In genomic region chr7:105639756-105640155, GRCm38 (mm10) we compare ENCODE assay signal across 8 mouse cellular contexts. TPM values are rescaled to one million over a fixed set of nuclear protein-coding genes. Genes with fewer than 3 reads are reported as not detected.
DNase-seq lines count a peak whose midpoint lies in the region; ATAC-seq and TF ChIP-seq lines count a peak whose summit lies in the region.

Gene Timm10b (plus strand): TSS chr7:105640056.

- no peaks in the 10 kb centered on the region for H3K9me3 ChIP-seq in ES-Bruce4 (replicated peaks; ENCODE audit: control insufficient read depth, insufficient read depth, low read length, poor library complexity, severe bottlenecking)
- no peaks in the 10 kb centered on the region for H3K9me3 ChIP-seq in forebrain, embryonic 13.5 days (replicated peaks)
- no peaks in the 10 kb centered on the region for H3K9me3 ChIP-seq in hindbrain, embryonic 11.5 days (ENCODE audit: control insufficient read depth, low read length)
- H3K9me3 ChIP-seq in liver, embryonic 13.5 days (replicated peaks), result no peaks in the 10 kb centered on the region

- H3K27me3 ChIP-seq in cerebellum, adult 2 months (ENCODE audit: control insufficient read depth, insufficient read depth, low read length), result no peaks in the 10 kb centered on the region
- no peaks in the 10 kb centered on the region for H3K27me3 ChIP-seq in ES-Bruce4 (ENCODE audit: control insufficient read depth, insufficient read depth, low read length, poor library complexity, severe bottlenecking)
- no peaks in the 10 kb centered on the region for H3K27me3 ChIP-seq in forebrain, embryonic 13.5 days
- H3K27me3 ChIP-seq in hindbrain, embryonic 11.5 days (ENCODE audit: control insufficient read depth, insufficient read depth, low read length), result no peaks in the 10 kb centered on the region
- H3K27me3 ChIP-seq in liver, embryonic 13.5 days, result no peaks in the 10 kb centered on the region

- H3K9ac ChIP-seq in ES-Bruce4 (ENCODE audit: low read depth, poor library complexity, severe bottlenecking), result peak within 1 kb of the TSS; percentile 68
- peak within 1 kb of the TSS; percentile 92 for H3K9ac ChIP-seq in forebrain, embryonic 13.5 days
- H3K9ac ChIP-seq in hindbrain, embryonic 11.5 days (ENCODE audit: low read depth, low read length), result peak within 1 kb of the TSS; percentile 82
- H3K9ac ChIP-seq in liver, embryonic 13.5 days, result peak within 1 kb of the TSS; percentile 85

- TF ChIP-seq CTCF in cerebellum, adult 2 months (IDR thresholded peaks at IDR 0.05; ENCODE audit: borderline replicate concordance, insufficient read depth, low read depth, low read length), result no peak
- TF ChIP-seq CTCF in ES-Bruce4 (IDR thresholded peaks at IDR 0.05; ENCODE audit: low read depth, low read length), result no peak

- DNase-seq in cerebellum, adult 2 months, result no peak
- DNase-seq in cerebellum, postnatal 25 days, result no peak
- DNase-seq in hindbrain, embryonic 11.5 days (ENCODE audit: low spot score), result no peak
- DNase-seq in liver, embryonic 13.5 days, result no peak
- DNase-seq in right cerebral cortex, postnatal 14 days, result no peak
- no peak for DNase-seq in embryo, embryonic 11 days

- ATAC-seq in forebrain, embryonic 13.5 days, result no peak; the same call in 1 of the 2 replicates
- no peak for ATAC-seq in hindbrain, embryonic 11.5 days (ENCODE audit: low FRiP score)
- no peak; the same call in 1 of the 2 replicates for ATAC-seq in liver, embryonic 13.5 days (ENCODE audit: low read depth)

- H3K4me3 ChIP-seq in cerebellum, adult 2 months (replicated peaks; ENCODE audit: insufficient read depth, low read depth, low read length), result peak within 1 kb of the TSS; percentile 97
- peak within 1 kb of the TSS; percentile 97 for H3K4me3 ChIP-seq in ES-Bruce4 (ENCODE audit: low read depth, low read length)
- peak within 1 kb of the TSS; percentile 74 for H3K4me3 ChIP-seq in forebrain, embryonic 13.5 days
- H3K4me3 ChIP-seq in hindbrain, embryonic 11.5 days (ENCODE audit: low read depth, low read length), result peak within 1 kb of the TSS; percentile 76
- peak within 1 kb of the TSS; percentile 81 for H3K4me3 ChIP-seq in liver, embryonic 13.5 days (replicated peaks)

- no peak for TF ChIP-seq POLR2A in cerebellum, adult 2 months (IDR thresholded peaks at IDR 0.05; ENCODE audit: borderline replicate concordance, insufficient read depth, low read length)
- TF ChIP-seq POLR2A in ES-Bruce4 (IDR thresholded peaks at IDR 0.05; ENCODE audit: insufficient read depth, low read length), result no peak

- WGBS in cerebellum, adult 2 months, result 2% methylated on average over 2 of the region's 2 CpGs
- WGBS in forebrain, embryonic 13.5 days, result 4% methylated on average over 2 of the region's 2 CpGs
- WGBS in hindbrain, embryonic 11.5 days, result 2% methylated on average over 2 of the region's 2 CpGs
- 5% methylated on average over 2 of the region's 2 CpGs for WGBS in liver, embryonic 13.5 days (ENCODE audit: insufficient replicate concordance)

- TF ChIP-seq EP300 in ES-Bruce4 (IDR thresholded peaks at IDR 0.05; ENCODE audit: insufficient read depth, low read depth, low read length), result no peak

- H3K36me3 ChIP-seq in ES-Bruce4 (ENCODE audit: control insufficient read depth, insufficient read depth, low read length, poor library complexity, severe bottlenecking), result peaks cover 15% of the 10 kb centered on the region
- peaks cover 37% of the 10 kb centered on the region for H3K36me3 ChIP-seq in forebrain, embryonic 13.5 days (ENCODE audit: poor library complexity, severe bottlenecking)
- H3K36me3 ChIP-seq in hindbrain, embryonic 11.5 days (ENCODE audit: control insufficient read depth, insufficient read depth, low read length), result no peaks in the 10 kb centered on the region
- H3K36me3 ChIP-seq in liver, embryonic 13.5 days, result peaks cover 40% of the 10 kb centered on the region

- peak within 1 kb of the TSS; percentile 71 for H3K27ac ChIP-seq in cerebellum, adult 2 months (ENCODE audit: insufficient read depth, low read length)
- H3K27ac ChIP-seq in ES-Bruce4 (ENCODE audit: insufficient read depth, low read length), result no peak within 1 kb of the TSS
- peak within 1 kb of the TSS; percentile 75 for H3K27ac ChIP-seq in forebrain, embryonic 13.5 days
- H3K27ac ChIP-seq in hindbrain, embryonic 11.5 days (ENCODE audit: low read depth, low read length), result peak within 1 kb of the TSS; percentile 76
- peak within 1 kb of the TSS; percentile 86 for H3K27ac ChIP-seq in liver, embryonic 13.5 days

- H3K4me1 ChIP-seq in cerebellum, adult 2 months (ENCODE audit: control insufficient read depth, insufficient read depth, low read length), result peaks cover 8% of the 10 kb centered on the region
- H3K4me1 ChIP-seq in ES-Bruce4 (ENCODE audit: control insufficient read depth, insufficient read depth, low read length), result no peaks in the 10 kb centered on the region
- peaks cover 22% of the 10 kb centered on the region for H3K4me1 ChIP-seq in forebrain, embryonic 13.5 days
- 0 out of 2 replicates have a peak, but pooled peaks cover 5% of the 10 kb centered on the region for H3K4me1 ChIP-seq in hindbrain, embryonic 11.5 days (replicated peaks; ENCODE audit: control insufficient read depth, insufficient read depth, low read length)
- H3K4me1 ChIP-seq in liver, embryonic 13.5 days (replicated peaks), result peaks cover 42% of the 10 kb centered on the region

- peak within 1 kb of the TSS; percentile 98 for H3K4me2 ChIP-seq in forebrain, embryonic 13.5 days
- peak within 1 kb of the TSS; percentile 95 for H3K4me2 ChIP-seq in hindbrain, embryonic 11.5 days (replicated peaks; ENCODE audit: low read depth, low read length)
- H3K4me2 ChIP-seq in liver, embryonic 13.5 days, result peak within 1 kb of the TSS; percentile 81

RNA-seq across cellular contexts. Expression of gene Timm10b, which starts in this region (rescaled TPM):
- 122 and 137 TPM in 2 replicates for polyA plus RNA-seq in cerebellum, adult 2 months (2012; rRNA removed)
- polyA plus RNA-seq in ES-Bruce4 (2011; ENCODE audit: insufficient read depth, insufficient read length, low read depth, missing spikeins), result 32.2 and 33.3 TPM in 2 replicates
- polyA plus RNA-seq in forebrain, embryonic 13.5 days (2015; fragmentation: Nextera tagmentation; extraction: Ambion mirVana), result 154 and 163 TPM in 2 replicates
- polyA plus RNA-seq in hindbrain, embryonic 11.5 days (2014; fragmentation: Nextera tagmentation; extraction: Ambion mirVana), result 146 and 148 TPM in 2 replicates
- 131 and 135 TPM in 2 replicates for polyA plus RNA-seq in liver, embryonic 13.5 days (2015; fragmentation: Nextera tagmentation; extraction: Ambion mirVana)
